Mouse (Mus musculus) natural killer cell, adult 2 months (primary cell): ENCODE measurements at regions not wholly inside any gene's neighbourhood (a gene's known extent, or its start where the extent isn't known, plus 50 kb on each side); places are given as distances from the start of the nearest gene placed in this dataset.

Experiments
- DNase-seq, 2 experiments: peaks; one replicate each; pipeline ENCODE4 v3.0.0; 2022; ENCODE audit warnings: low spot score in 2 of 2

DNA sequence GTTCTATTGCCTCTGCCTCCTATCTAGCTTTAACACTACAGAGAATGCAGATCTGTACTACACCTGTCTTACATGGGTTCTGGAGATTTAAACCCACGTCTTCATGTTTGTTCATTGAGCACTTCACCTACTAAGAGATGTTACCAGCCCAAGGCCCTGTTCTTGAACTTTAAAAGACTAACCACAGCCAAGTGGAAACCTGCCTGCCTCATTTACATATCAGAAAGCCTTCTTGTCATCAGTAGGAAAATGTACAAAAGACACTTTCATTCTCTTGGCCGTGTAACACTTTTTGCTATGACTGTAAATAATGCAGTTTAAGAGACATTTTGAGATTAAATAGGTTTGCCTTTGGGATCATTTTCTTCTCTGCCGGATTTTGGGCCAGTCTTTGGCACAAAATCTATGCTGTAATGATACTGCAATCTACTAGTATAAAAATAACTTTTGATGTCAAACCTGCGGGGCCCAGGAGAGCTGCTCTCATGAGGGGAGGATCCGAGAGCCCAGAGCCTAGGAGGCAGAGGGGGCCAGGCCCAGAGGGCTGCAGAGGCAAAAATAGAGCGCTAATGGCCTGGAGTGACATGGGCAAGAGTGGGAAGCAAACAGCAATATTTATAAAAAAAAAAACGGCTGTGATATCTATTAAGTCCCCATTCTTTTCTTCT is 318.4 kb upstream of the Myo3a start:
- DNase-seq, result no peak

DNA sequence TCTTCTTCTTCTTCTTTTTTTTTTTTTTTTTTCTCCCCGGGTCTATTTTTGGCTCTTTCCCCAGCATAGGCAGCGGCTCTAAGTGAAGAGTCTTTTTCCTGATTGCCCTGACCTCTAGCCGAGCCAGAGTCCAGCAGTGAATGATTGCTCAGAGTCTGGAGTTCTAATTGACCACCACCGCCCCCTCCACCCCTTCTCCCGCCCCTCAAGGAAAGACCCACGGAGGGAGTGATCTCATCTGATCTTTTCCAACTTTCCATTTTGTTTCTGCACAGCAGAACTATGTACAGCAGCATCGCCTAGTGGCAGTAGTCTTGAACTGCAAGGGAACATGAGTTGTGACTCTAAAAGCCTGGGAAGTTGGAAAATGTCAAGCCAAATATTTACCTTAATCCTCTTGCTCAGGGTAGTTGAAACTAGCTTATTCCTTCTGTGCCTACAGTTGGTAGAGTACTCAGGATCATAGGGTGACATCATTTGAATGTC is 317.8 kb upstream of the Myo3a start:
- peak in 1 of 2 experiments; percentile 2 for DNase-seq

DNA sequence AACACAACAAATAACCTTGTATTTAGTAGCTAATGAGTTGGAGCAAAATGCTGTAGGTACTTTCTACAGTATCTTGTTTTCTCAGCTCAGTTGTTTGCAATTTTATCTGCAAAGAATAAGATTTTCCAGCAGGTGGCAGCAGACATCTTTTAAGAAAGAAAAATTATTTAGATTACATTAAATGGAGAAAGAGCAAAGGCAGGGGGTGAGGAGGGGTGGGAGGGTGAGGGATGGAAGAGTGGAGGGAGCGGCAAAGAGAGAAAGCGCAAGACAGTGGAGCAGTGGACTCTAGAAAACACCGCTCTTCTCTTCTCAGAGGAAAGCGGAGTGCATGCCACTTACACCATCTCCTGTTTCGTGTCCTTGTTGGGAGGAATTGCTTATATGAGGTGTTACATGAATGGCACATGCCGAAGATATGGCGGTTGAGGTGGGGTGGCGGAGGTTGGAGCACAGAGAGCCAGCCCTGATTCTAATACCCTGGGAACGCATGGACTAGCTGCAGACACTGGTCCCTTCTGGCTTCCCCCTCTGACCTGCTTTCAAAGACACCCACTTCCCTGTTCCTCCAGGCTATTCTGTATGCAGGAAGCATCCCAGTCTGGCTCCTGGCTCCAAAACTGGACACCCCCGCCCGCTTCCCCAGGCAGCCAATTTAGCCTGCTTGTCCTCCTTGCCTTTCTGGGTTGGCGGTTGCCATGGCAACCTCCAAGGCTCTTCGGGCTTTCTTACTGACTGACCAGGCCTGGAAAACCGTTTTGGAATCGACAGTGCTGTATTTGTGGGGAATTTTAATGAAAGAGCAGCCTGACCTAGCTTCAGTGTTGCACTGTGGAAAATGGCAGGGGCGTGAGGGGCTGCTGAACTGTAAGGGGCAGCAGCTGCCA is 309.3 kb upstream of the Myo3a start:
- no peak for DNase-seq

DNA sequence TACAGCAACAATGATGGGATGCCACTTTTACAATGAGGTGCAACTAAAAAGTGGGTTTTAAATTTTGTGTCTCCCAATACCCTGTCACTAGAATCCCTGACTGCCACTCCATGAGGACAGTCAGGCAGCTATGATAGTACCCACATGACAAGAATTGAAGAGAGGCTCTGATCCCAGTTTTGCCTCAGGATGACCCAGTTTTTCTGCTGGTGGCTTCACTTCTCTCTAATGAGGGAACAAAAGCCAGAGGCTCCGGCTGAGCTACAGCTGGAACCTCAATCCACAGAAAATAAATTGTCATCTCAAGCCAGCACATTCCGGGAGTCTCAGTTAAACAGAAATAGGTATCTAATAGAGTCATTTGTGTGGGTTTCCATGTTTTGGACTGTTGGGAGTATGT is 308.2 kb upstream of the Myo3a start:
- no peak for DNase-seq

DNA sequence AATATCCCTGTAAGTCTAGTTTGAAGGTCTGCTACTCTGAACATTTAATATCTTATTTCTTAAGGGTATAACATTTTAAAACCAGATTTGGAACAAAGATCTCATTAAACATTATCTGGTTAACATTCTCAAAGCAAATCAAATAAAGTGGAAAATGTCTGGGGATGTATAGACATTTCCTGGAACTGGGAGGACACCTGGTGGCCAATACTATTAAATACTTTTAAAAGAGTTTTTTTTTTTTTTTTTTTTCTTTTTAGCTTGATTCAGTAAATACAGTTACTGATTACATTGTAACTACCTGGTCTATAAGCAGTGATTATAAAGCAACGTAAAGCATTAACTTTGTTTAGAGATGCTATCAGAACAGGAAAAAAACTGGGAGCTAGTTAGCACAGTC is 299.6 kb upstream of the Myo3a start:
- no peak for DNase-seq

DNA sequence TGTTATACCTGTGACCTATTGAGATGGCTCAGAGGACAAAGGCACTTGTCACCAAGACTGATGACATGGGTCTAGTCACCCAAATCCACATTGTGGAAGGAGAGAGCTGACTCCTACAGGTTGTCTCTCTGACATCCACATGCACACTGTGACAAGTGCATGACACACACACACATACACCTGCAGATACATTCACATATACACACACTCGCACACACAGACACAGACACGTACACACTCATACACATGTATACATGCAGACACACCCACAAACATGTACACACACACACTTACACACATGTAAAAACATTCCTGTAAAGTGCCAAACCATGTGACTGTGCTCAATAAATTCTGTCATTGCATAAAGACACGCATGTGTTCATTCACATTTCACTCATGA is 287.3 kb upstream of the Myo3a start:
- no peak for DNase-seq

DNA sequence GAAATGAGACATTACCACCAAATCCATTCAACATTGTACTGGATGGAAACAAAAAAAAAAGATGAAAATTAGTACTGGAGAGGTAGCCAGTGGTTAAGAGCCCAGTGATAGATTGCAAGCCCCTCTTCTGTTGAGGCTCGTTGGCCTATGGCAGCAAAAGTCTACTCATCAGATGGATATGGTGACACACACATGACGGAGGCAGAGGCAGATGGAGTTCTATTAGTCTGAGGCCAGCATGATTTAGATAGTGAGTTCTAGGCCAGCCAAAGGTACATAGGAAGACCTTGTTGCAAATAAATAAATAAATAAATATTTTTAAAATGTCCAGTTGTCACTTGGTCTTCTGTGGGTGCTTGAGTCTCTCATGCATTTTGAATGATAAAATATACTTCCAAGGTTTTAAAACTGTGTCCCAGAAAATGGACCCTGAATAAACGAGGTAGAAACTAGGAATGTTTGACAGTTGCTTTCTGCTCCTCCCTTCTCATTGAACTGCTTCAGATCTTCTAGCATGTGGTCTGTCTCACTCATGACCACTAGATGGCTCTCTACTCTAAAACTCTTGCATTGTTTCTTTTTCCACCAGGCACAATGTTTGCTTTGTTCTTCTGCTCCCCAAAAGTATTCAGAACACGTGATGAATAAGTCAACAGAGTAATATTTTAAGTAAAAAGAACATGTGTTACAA is 286.4 kb upstream of the Myo3a start:
- DNase-seq, result no peak

DNA sequence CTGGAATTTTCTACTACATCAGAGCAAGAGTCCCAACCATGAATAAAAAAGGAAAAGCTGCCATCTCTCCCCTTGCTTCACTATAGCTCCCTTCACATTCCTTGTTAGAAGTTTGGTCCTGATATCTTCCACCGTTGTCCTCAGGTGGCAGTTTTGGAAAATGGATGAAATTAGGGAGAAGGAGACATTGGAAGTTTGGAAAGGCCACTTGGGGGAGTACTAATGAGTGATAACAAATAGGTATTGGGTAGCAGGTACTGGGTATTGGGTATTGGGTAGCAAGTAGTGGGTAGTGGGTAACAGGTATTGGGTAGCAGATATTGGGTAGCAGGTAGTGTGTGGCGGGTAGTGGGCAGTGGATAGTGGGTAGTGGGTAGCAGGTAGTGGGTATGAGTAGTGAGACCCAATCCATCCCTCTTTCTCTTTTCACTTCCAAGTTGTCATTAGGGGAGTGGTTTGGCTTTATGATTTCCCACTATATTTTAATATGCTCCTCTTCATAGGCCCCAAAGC is 285.8 kb upstream of the Myo3a start:
- no peak for DNase-seq

DNA sequence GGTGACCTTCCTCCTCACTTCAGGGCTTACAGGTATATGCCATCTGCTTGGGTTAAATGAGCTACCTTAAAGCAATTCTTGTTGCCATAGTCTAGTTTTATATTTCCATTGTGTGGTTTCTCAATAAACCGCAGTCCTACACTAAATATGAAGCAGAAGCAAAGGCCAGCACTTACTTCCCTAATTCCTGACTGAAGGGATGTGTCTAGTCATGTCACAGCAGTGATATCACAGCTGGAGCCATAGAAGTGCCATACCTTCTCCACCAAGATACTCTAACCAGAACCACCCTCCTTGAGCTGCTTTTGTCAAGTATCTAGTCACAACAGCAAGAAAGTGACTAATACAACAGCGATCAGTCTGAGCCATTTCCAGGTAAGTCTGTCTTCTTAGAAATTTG is 283.6 kb upstream of the Myo3a start:
- DNase-seq, result no peak

DNA sequence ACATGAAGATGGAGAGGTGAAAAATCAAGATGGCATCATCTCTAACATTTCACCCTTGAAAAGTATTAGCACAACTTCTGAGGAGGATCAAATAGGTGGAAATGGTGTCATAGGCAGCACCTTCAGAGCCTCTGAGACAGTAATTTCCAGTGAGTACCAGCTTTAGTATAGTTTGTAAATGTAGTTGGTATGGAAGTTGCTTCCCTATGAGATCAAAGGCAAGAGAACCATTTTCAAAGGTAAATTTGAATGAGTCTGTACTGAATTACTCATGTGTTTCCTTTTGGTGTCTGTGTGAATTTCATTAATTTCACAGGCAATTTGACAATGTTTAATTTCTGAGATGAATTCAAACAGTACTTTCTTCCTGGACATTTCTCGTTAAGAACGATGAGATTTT is 280.8 kb upstream of the Myo3a start:
- DNase-seq, result no peak

DNA sequence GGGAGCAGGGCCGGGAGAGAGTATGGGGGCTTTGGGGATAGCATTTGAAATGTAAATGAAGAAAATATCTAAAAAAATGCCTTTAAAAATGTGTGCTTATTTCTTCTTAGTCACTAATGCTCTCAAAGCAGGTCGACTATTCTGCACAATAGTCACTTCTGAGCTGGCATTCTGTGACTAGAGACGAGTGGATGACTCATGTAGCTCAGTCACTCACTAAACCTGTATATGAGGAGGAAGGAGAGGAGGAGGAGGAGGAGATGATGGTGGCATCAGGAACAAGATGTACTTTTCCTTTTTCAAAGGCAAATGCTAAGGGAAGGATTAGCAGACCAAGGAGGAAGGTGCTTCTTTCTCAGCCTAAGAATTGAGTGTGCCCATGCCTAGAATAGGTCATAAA is 276.0 kb upstream of the Myo3a start:
- DNase-seq, result no peak

DNA sequence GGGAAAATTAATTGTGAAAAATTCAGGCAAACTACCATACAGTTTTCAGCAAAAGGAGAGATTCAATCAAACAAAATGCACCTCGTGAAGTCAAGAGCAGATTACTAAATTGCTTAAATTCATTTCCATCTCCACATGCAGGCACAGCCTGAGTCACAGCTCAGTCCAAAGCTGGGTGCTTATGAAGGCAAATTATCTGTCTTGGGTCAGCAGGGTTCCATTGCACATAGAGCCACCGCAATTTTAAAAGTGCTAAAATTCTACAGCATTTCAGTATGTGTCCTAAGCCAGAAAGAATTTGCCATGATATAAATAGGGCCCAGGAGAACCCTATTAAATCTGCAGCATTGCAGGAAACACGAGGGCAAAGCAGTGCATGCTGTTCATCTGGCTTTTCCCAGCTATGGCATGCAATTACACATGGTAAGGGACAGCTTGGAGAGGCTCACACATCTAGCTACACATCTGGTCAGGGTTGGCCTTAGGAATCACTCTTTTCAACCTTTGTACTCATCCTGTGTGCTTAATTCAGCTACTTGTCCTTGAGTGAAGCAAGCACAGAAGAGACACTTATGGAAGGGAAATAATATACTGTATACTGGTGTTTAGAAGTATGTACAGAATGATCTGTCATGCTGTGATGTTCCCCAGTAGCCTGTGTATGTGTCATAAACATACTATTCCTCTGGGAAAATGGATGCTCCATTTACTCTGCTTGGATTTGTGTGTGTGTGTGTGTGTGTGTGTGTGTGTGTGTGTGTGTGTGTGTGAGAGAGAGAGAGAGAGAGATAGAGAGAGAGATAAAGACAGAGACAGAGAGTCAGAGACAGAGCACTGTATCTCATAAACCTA is 271.0 kb upstream of the Myo3a start:
- DNase-seq, result no peak

DNA sequence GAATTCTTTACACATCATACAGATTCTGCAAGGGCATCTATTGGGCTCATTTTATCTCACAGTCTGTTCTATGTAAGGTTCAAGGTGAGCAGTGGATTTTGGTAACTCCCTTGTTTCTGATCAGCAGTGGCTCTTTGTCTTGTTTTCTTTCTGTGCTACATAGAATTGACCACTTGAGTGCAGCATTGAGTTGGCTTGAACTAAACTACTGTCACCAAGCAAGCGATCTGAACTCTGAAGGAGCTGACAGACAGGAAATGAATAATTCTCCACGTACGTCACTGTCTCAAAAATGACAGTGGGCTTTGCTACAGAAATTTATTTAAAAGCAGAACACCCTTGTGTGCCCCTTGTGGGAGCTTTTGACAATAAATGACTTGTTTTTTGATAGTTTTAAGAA is 268.9 kb upstream of the Myo3a start:
- no peak for DNase-seq

DNA sequence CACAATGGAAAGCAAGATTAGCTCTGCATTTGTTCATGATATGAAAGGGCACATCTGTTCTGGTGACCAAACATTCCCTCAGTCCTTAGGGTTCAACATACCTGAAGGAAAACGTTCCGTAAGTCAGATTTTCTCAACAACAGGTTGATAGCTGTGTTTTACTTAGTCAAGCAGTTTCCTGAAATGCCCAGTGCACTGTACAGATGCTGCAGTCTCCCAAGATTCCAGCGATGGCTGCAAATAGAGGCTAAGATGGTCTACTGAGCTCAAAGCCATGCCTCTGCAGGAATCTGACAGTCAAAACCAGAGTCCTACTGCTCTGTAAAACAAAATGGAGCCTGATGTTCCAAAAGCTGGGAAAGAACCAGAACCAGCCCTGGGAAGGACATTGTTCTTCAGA is 268.5 kb upstream of the Myo3a start:
- no peak for DNase-seq

DNA sequence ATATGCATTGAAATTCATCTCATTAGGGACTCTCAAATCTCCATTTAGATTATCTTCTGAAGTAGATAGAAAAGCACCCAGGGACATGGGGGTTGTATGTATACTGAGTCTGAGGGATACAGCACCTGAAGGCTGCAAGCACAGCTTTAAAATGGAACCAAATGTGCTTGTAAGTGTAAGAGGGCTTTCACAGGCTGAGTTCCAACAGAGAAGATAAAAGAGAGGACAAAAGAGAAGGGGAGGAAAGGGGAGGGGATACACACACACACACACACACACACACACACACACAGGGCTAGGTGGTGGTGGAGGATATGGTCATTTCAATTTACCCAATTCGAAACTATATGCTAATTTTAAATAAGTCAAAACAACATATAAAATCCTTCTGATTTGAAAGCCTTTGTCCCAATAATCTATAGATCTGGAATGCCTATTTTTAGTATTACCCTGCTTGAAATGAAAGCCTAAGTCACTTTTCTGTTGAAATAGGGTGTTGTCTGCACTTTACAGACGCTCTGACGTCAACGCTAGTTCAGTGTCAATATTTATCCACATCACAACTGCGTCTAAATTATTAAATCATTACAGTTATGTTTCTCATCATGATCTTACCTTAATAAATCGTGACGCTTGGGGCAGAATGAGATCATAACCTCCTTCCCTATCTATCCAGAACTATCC is 263.8 kb upstream of the Myo3a start:
- no peak for DNase-seq

DNA sequence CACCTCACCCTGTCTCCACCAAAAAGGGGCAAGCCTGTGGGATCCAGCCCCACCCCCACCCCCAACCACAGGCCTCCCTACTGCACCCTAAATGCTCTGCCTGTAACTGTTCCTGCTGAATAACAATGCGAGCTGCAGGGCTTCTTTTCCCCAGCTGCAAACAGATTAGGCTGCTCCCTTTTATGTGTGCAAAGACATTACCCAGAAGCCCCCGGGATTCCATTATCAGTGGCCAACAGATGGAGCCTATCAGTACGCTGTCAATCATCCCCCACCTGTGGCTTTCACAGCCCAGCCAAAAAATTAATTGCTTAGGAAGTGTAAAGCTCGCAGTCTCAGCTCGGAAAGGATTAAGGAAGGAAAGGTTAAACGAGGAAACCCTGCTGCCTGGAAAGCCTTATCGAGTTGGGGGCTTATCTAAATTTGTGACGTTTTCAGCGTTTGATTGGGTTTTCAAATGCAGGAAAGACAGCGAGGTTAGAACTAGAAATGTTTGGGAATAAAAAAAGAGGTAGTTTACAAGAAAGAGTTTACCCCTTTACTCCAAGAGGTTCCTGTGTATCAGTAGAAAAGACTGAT is 263.2 kb upstream of the Myo3a start:
- DNase-seq, result no peak

DNA sequence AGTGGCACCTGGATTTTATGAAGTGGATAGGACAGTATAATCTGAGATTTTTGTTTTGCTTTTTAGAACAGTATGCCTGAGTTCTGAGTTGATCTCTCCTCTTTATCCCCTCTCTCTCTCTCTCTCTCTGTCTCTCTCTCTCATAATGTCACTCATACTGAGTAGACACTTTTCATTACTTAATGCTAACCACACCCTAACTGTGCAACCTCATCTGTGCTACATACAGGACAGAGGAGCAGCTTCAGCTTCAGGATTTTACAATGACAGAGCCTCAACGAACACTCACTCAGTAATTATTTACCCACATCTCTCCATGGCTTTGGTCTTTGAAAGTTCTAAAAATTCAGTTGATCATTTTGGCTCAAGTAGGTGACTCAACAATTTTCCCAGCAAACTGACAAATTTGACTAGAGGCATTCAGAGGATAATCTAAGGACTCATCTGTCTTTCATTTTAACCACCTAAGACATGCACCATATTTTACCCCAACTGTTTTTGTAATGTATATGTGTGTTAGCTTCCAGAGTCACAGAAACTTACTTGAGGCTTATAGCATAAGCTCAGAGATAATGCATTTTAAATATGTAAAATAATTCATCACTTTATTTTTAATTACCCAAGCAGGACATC is 256.4 kb upstream of the Myo3a start:
- DNase-seq, result no peak

DNA sequence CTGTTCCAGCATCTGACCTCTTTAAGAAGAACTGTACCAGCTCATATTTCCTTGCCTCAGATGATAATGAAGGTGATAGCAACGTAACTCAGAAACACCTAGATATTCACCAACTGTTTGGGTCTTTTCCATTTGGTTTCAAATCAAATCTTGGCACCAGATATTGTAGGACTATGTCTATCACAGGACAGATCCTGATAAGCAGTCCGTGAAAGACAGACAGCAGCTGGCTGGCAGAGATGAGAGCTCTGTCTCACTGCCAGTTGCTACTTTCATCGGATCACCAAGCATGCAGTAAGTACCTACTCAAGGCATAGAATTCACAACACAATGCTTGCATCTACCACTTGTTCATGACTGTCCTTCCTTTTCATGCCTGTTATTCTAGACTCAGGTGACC is 252.7 kb upstream of the Myo3a start:
- DNase-seq, result no peak

DNA sequence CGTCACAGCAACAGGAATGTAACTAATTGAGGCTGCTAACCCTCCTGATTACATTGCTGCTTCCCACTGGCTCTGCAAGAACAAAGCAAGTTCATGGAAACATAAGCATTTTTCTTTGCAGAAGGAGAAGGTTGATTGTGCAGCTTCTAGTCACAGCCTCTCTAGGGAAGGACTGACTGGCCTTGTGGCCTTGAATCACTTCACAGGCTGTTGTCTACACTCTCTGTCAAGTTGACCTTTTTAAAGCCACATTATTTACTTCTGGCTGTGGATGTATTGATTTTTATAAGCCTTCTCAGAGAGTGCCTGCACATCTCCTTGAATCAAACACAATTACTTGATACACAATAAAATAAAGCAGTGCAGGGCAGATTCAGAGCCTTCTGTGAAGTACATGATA is 251.8 kb upstream of the Myo3a start:
- no peak for DNase-seq

DNA sequence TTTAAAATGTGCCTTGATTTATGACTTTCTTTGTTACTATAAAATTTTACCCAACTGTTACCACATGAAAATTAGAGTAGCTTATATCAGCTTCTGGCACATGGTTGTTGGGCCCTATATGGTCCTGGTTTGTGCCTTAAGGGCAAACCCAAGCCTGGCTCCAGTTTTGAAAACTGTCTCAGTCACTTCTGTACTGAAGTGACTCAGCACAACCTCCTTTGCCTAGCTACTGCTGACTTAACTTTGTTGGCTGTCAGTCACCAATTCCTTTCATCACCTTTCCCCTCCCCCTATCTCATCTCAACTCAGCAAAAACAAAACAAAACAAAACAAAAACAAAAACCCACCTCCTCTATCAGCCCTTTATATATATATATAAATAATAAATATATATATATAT is 251.0 kb upstream of the Myo3a start:
- DNase-seq, result no peak
